ENCODE assay signal across 24 mouse cellular contexts in genomic region chr2:69714126-69714525, GRCm38 (mm10). TPM values are rescaled to one million over a fixed set of nuclear protein-coding genes. Genes with fewer than 3 reads are reported as not detected.
DNase-seq lines count a peak whose midpoint lies in the region; TF ChIP-seq lines count a peak whose summit lies in the region.
"Had no signal": no experiment of that assay in that cellular context is flagged by ENCODE, and none has a peak within 500 bp of the region (broad histone marks: within the 10 kb centered on the region; RNA-seq: fewer than 3 reads in every experiment).

No protein-coding gene starts in this region.

- no peak for TF ChIP-seq POLR2A in cerebellum, adult 2 months (IDR thresholded peaks at IDR 0.05; ENCODE audit: borderline replicate concordance, insufficient read depth, low read length)

- WGBS in cerebellum, adult 2 months: 76% methylated on average over 5 of the region's 5 CpGs

- H3K4me1 ChIP-seq in cerebellum, adult 2 months (ENCODE audit: control insufficient read depth, insufficient read depth, low read length): peaks cover 3% of the 10 kb centered on the region; the same call in 1 of the 2 replicates
- H3K4me1 ChIP-seq: heart, embryonic 12.5 days had no signal

- peak; percentile 15 to 23 for DNase-seq in cerebellum, adult 2 months
- no peak for DNase-seq in cerebellum, postnatal 4 days (ENCODE audit: low spot score in 2 of 2)
- peak; percentile 10 for DNase-seq in adrenal gland, postnatal 10 days
- peak; percentile 20 to 40 for DNase-seq in adrenal gland, postnatal 36 days
- peak; percentile 13 for DNase-seq in induced T-regulatory cell, adult 2 months (ENCODE audit: low read depth)
- DNase-seq in adipocyte (ENCODE audit: low spot score): no peak
- no peak for DNase-seq in urinary bladder, postnatal 25 days (ENCODE audit: low spot score)
- DNase-seq: heart, adult 2 months; heart, postnatal 4 days; kidney, postnatal 14 days; spleen, adult 18-20 months; thymus, postnatal 36 days had no signal

- no peak overlapping the region for H3K4me3 ChIP-seq in cerebellum, adult 2 months (replicated peaks; ENCODE audit: insufficient read depth, low read depth, low read length)

- no peak for TF ChIP-seq CTCF in cerebellum, adult 2 months (IDR thresholded peaks at IDR 0.05; ENCODE audit: borderline replicate concordance, insufficient read depth, low read depth, low read length)

- no peaks in the 10 kb centered on the region for H3K27me3 ChIP-seq in cerebellum, adult 2 months (ENCODE audit: control insufficient read depth, insufficient read depth, low read length)
- H3K27me3 ChIP-seq: heart, embryonic 12.5 days; liver, embryonic 15.5 days; lung, embryonic 15.5 days had no signal

- no peak overlapping the region for H3K27ac ChIP-seq in cerebellum, adult 2 months (ENCODE audit: insufficient read depth, low read length)
- H3K27ac ChIP-seq: embryonic facial prominence, embryonic 13.5 days; forebrain, embryonic 12.5 days; heart, adult 2 months; hindbrain, embryonic 13.5 days; limb, embryonic 12.5 days; liver, embryonic 15.5 days; lung, embryonic 15.5 days; midbrain, embryonic 15.5 days had no signal

RNA-seq across cellular contexts. Expression of gene Fastkd1, which starts 0.8 kb away (rescaled TPM):
- polyA plus RNA-seq in cerebellum, adult 2 months (2012; rRNA removed): 16.5 and 16.6 TPM in 2 replicates
- 10 to 100 TPM; 29.5 to 38.9 TPM for total RNA-seq in adrenal gland, postnatal 10 days (2021)
- 10 to 100 TPM; 22.3 to 24.9 TPM for total RNA-seq in adrenal gland, postnatal 36 days (2021)

RNA-seq across cellular contexts. Expression of gene Ppig, which starts 8.2 kb away (rescaled TPM):
- polyA plus RNA-seq in cerebellum, adult 2 months (2012; rRNA removed): 23.2 and 24.0 TPM in 2 replicates
- total RNA-seq in adrenal gland, postnatal 10 days (2021): 10 to 100 TPM; 68.5 to 72.8 TPM
- 10 to 100 TPM; 68.8 to 70.1 TPM for total RNA-seq in adrenal gland, postnatal 36 days (2021)

RNA-seq across cellular contexts. Expression of gene Klhl41, which starts 44.2 kb away (rescaled TPM):
- polyA plus RNA-seq in cerebellum, adult 2 months (2012; rRNA removed): 0.13 and 0.16 TPM in 2 replicates
- 10 to 100 TPM; 14.7 to 51.9 TPM for total RNA-seq in adrenal gland, postnatal 10 days (2021)
- under 1 TPM; 0.23 to 0.36 TPM for total RNA-seq in adrenal gland, postnatal 36 days (2021)
- total RNA-seq: common myeloid progenitor, adult 5-6 weeks; megakaryocyte progenitor cell, adult 5-6 weeks; neutrophil, adult 5-6 weeks had no signal
- polyA plus RNA-seq: activated CD4-positive, CD25-positive, alpha-beta regulatory T cell, adult 4 months had no signal

Comparison
In these comparisons a context has a peak if more than half of its experiments do, and no peak if none do; other contexts are left out.
1. DNase-seq: peak in cerebellum, adult 2 months (2 of 2), adrenal gland, postnatal 10 days (single experiment), adrenal gland, postnatal 36 days (2 of 2) and induced T-regulatory cell, adult 2 months (single experiment); none in cerebellum, postnatal 4 days (0 of 2), adipocyte (single experiment) and urinary bladder, postnatal 25 days (single experiment).
2. RNA of gene Klhl41, which starts 44.2 kb away (total RNA-seq): 14.7 to 51.9 TPM in adrenal gland, postnatal 10 days; 0.23 to 0.36 TPM in adrenal gland, postnatal 36 days; every median in the first group is over 10 times any median in the second.